Mouse (Mus musculus) adrenal gland (tissue): Measurements from ENCODE around the gene Sntb2.
"Not testable (repeated sequence)": the region's sequence is repeated elsewhere in the genome, so short reads cannot be mapped to it uniquely, and the experiment has no call there.

Experiments used
- intact Hi-C: fragments of 180-260 bp; cut with DNase I; formaldehyde crosslinking; loops from one replicate; pipeline ENCODE4 v1.15.1; 2025
- long read RNA-seq, 2 experiments: library from polyadenylated mRNA; unstranded; transcript quantifications; one replicate each; pipeline ENCODE4 v2.0.0; 2020; ENCODE audit warnings: borderline replicate concordance in 1 of 2; ENCODE audit not compliant: insufficient replicate concordance in 1 of 2

The Sntb2 gene
- long read RNA-seq, experiment 1, full-length matches to known transcripts, result 38 of 41 reads
- long read RNA-seq, experiment 1, partial matches to known transcripts, result 0 of 41 reads
- long read RNA-seq, experiment 1, other reads (novel, unspliced or antisense), result 3 of 41 reads
- long read RNA-seq, experiment 2, full-length matches to known transcripts, result 61 of 69 reads
- long read RNA-seq, experiment 2, partial matches to known transcripts, result 0 of 69 reads
- long read RNA-seq, experiment 2, other reads (novel, unspliced or antisense), result 8 of 69 reads

GRCm38 (mm10) chr8:106935324-106935869 is at the start of gene Sntb2:
Gene Sntb2 (plus strand): TSS chr8:106935750.
- intact Hi-C loops, result no loop called here

GRCm38 (mm10) chr8:106887336-106888189 is 48.0 kb upstream of the Sntb2 start:
- intact Hi-C loops, result loop anchor here (2.0 kb wide), 1 partner anchor 169 kb away; no protein-coding TSS in a partner anchor

GRCm38 (mm10) chr8:106888803-106889202 is 46.7 kb upstream of the Sntb2 start:
- intact Hi-C loops, result no loop called here

DNA sequence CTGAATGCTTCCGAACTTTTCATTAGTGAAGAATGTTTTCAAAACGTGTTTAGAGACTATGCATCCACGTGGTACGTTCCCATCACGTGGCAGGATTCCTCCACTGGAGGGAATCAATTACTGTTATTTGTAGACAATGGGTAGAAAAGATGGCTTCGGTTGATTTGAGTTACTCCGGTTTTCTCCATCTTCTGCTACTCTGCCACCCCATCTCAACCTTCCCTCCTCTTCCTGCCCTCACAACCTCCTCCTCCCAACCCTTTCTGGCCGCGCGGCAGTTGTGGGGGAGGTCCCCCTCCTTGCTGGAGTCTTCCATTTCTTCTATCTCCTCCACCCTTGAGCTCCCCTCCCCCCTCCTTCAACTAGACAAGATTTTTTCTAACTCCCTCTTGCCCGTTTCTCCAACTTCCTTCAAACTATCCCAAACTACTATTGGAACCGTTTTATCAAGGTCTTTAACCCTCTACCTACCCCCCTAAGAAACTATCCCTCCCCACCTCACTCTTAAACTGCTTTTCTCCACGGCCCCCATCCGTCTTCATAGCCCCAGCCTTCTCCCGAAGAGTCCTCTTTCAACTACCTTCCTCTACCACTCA is 43.2 kb upstream of the Sntb2 start:
- intact Hi-C loops, result no loop called here

DNA sequence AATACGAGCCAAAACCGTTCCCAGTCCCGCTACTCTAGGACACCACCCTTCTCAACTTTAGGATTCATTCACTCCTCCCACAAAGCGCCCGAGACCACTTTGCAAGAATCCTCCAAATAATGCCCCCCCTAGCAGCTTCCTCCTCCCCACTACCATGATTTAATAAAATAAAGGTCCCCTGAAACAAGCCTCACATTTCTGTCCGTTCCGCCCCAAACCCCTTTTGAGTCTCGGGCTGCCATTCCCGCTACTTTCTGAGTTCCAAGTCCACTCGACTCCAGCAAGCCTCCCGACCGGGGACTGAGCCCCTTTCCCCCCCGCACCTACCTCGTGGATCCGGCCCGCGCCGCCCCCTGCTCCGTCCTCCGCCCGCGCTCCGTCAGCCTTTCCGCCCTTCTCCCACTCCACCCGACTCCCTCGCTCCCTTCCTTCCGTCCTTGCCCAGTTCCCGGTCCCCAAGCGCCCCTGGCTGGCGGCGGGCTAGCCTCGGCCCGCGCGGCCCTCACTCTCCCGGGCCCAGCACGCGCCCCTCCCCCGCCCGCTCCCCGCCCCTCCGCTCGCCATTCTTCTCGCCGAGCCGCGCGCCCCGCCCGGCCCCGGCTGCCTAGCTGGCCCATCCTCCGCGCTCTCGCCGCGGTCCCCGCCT is 42.6 kb upstream of the Sntb2 start:
- intact Hi-C loops, result no loop called here

DNA sequence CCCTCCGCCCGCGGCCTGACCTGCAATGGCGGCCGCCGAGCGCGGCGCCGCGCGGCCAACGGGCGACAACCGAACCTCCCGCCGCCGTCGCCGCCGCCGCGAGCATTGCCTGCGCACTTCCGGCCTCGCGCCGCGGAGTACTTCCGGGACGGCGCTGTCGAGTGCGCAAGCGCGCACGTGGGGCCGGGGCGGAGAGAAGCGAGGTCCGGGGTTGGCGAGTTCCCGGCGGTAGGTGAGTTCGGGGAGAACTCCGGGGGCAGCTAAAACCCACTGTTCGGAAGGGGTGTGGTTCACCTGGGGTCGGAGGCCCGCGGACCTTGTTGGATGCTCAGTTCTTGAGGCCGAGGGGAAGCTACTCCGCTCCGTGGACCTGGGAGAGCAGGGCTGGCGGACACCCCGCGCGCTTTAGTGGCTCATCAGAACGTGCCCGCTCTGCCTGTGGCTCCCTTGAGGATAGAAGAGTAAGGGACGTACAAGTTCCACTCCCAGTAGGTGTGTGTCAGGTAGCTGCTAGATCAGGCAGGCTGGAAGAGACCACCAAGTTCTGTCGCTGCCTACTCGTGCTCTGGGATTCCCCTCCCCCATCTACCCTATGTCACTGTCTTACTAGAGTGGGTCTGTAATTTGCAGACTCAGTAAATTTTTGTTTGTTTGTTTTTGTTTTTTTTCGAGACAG is 41.9 kb upstream of the Sntb2 start, which contains the start of gene Utp4:
Gene Utp4, plus strand, starts transcription at position 156 of the 676 bp plus-strand sequence.
- intact Hi-C loops, result no loop called here

- intact Hi-C loops, result no loop called here
Observed at GRCm38 (mm10) chr8:106899473-106899872, 36.1 kb upstream of the Sntb2 start.

DNA sequence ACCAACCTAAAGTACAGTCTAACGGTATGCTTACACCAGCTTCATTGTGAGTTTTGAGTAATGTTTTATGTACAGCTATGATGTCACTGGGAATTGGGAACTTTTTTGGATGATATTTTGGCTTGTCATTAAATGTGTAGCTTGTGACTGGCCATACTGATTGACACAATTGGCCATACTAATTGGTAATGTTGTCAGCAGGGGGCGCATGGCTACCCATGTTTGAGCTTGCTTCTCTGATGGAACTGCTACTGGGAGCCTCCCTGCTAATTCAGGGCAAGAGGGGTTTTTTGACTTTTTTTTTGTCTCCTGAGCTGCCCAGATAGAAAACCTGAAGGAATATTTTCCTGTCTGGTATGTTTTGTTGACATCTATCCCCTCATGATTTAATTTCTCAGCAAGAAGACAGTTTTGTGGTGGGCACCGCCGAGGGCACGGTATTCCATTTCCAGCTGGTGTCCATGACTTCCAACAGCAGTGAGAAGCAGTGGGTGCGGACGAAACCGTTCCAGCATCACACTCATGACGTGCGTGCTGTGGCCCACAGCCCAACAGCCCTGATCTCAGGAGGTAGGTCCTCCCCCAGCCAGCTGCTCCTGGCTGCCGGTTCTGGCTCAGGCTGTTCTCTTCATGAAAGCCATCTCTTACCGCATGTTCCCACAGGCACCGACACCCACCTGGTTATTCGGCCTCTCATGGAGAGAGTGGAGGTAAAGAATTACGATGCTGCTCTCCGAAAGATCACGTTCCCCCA is 29.6 kb upstream of the Sntb2 start:
- intact Hi-C loops, result loop anchor here (2.0 kb wide), 1 partner anchor 97 kb away; no protein-coding TSS in a partner anchor

DNA sequence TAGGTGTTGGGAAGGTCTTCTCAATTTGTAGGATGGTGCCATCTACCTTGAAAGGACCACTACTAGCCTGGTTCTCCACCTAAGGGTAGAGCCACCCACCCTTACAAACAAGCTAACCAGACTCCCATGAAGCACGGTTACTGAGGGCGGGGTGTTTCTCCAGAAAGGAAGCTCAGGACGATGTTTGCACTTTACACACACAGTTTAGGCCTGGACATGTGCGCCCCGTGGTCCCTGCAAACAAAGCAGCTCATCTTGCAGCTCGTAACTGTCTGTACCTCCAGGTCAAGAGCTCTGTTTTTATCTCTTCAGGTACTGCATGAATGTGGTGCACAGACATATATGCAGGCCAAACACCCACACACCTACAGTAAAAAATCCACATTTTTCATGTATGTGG is 28.9 kb upstream of the Sntb2 start:
- intact Hi-C loops, result no loop called here

DNA sequence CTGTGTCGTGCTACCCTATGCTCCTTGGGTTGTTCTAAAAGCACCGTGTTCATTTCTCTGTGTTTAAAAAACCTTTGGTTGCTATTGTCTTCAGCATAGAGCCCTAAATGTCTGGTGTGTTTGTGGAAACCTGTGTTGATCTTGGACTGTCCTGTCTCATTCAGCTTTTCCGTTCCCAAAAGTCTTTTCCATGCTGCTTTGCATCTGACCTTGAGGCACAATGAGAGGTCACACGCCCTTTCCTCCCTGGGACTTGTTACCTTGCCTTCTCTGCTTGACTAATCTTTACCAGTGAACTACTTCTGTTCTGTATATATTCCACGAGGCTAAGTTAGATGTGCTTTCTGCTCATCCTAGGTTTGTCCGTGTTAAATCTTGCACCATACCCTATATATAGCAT is 28.1 kb upstream of the Sntb2 start:
- intact Hi-C loops, result no loop called here

- intact Hi-C loops, result no loop called here
Observed at GRCm38 (mm10) chr8:106908291-106908690, 27.3 kb upstream of the Sntb2 start.

DNA sequence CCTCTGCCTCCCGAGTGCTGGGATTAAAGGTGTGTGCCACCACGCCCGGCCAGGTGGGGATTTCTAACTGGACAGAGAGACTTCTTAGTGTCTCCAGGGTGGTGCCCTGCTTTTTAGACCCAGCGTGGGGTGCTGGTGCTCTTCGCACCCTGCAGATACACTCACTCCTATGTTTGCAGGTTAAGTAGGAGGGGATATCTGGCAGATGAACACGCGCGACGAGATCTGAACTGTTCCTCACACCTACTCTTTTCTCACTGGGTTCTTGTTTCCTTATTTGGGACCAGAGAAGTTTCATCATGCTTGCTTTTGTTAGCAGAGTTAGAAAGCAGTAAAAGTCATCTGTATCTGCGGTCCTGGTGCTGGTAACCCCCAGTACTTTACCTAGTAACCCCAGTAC is 21.9 kb upstream of the Sntb2 start:
- intact Hi-C loops, result loop anchor here (2.0 kb wide), 1 partner anchor 89 kb away; no protein-coding TSS in a partner anchor

DNA sequence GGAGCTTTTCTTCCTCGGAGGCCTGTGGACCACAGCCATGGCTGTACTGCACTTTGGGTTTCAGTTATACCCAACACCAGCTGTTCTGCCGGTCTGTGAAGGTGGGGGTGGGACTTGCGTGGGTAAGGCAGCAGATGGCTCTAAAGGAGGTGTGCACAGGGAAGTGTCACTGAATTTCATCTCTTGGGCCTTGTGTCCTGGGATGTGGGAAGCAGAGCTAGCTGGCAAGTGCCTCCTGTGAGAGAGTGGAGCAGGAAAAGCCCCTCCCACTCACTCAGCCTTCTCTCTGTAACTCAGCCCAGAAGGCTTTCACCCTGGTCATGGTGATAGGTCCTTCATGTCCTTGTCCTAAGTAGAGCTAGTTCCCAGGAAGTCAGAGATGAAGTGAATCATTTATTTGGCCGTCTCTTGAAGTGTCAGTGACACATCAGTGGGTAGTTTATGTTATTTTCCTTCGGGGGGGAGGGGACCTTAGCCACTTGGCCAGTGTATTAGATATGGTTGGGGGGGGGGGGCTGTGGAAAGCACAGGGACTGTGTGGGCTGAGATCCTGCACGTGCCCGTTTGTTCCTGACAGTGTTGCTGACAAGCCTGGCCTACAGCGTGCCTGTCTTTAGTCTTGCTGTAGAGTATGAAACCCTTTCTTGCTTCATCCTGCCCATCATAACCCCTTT is 15.7 kb upstream of the Sntb2 start:
- intact Hi-C loops, result no loop called here

DNA sequence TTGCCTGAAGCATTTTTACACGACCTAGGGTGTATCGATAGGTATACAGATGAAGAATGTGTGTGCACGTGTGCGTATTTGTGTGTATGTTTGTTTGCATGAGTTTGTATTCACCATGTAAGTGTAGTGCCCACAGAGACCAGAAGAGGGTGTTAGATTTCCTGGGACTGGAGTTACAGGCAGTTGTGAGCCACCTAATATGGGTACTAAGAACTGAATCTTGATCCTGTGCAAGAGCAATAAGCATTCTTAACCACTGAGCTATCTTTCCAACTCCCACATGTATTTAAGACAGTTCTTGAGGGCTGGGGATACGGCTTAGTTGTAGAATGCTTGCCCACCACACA is 15.2 kb upstream of the Sntb2 start:
- intact Hi-C loops, result no loop called here

GRCm38 (mm10) chr8:106924057-106924456 is 11.5 kb upstream of the Sntb2 start:
- intact Hi-C loops, result no loop called here

- intact Hi-C loops, result no loop called here
Observed at GRCm38 (mm10) chr8:106924904-106925349, 10.6 kb upstream of the Sntb2 start.

- intact Hi-C loops, result no loop called here
Observed at GRCm38 (mm10) chr8:106925446-106925845, 10.1 kb upstream of the Sntb2 start.

DNA sequence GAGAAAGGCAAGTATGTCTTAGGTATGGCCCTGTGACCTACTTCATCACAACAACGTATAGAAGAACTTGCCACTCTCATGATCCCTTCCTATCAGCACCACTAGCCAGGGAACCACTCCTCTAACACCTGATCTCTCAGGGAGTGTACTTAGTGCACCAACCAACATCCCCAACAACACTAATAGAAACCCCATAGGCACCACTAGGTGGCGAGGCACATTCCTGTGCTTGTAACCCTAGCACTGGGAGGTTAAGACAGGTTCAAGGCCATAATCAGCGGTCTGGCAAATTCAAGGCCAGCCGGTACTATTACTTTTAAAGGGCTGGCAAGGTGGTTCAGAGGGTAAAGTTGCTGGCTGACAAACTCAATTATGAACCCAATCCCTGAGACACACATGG is 8.3 kb upstream of the Sntb2 start:
- intact Hi-C loops, result no loop called here

DNA sequence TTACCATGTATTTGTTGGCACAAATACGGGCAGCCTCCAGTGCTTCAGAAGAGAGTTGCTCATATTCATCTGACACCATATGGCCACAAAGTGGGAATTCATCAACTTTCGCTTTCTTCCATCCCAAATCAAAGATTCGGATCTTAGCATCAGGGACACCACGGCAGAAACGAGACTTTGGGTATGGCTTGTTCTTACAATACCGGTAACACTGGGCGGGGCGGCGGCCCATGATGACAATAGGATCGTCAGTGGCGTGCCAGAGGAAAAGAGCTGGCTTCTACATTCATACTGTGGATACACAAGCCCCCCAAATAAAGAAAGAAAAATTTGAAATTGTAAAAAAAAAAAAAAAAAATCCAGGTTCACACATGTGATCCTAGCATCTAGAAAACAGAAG is 7.4 kb upstream of the Sntb2 start:
- intact Hi-C loops, result not testable (repeated sequence)
